Mouse (Mus musculus) liver, embryonic 11.5 days (tissue): ENCODE data around the gene Efna1. TPM values are rescaled to one million over a fixed set of nuclear protein-coding genes. Genes with fewer than 3 reads are reported as not detected.

ENCODE experiments used
- ATAC-seq: fragments of 200-750 bp; cut with Nextera tagmentation; replicated peaks from 2 replicates; pipeline ENCODE4 v1.8.0; 2017; ENCODE audit warnings: moderate number of reproducible peaks, mild to moderate bottlenecking, moderate TSS enrichment, moderate library complexity; ENCODE audit not compliant: low FRiP score
- DNase-seq: peaks from one replicate; pipeline ENCODE4 v3.0.0-alpha.2; 2017; ENCODE audit warnings: low spot score
- H3K27ac ChIP-seq: fragments of 300-500 bp; sonication (generic); 2 replicates; pipeline ENCODE4 v1.5.1; 2014; ENCODE audit warnings: mild to moderate bottlenecking, low read depth, low read length, control low read depth
- H3K27me3 ChIP-seq: fragments of 300-500 bp; sonication (generic); replicated peaks from 2 replicates; pipeline ENCODE4 v1.6.1; 2014; ENCODE audit warnings: low read length, mixed read lengths; ENCODE audit not compliant: control insufficient read depth, insufficient read depth
- H3K36me3 ChIP-seq: fragments of 300-500 bp; sonication (generic); 2 replicates; pipeline ENCODE4 v1.6.1; 2014; ENCODE audit warnings: mild to moderate bottlenecking, low read length, moderate library complexity, mixed read lengths; ENCODE audit not compliant: control insufficient read depth, insufficient read depth
- H3K4me1 ChIP-seq: fragments of 300-500 bp; sonication (generic); replicated peaks from 2 replicates; pipeline ENCODE4 v1.6.1; 2014; ENCODE audit warnings: low read length, mixed read lengths; ENCODE audit not compliant: control insufficient read depth, insufficient read depth
- H3K4me2 ChIP-seq: fragments of 300-500 bp; sonication (generic); 2 replicates; pipeline ENCODE4 v1.6.1; 2014; ENCODE audit warnings: mild to moderate bottlenecking, control low read depth, moderate library complexity
- H3K4me3 ChIP-seq: fragments of 300-500 bp; sonication (generic); 2 replicates; pipeline ENCODE4 v1.5.1; 2014; ENCODE audit warnings: low read depth, low read length, control low read depth
- H3K9ac ChIP-seq: fragments of 300-500 bp; sonication (generic); 2 replicates; pipeline ENCODE4 v1.6.1; 2014; ENCODE audit warnings: low read depth, low read length, control low read depth
- H3K9me3 ChIP-seq: fragments of 300-500 bp; sonication (generic); 2 replicates; pipeline ENCODE4 v1.6.1; 2016; ENCODE audit warnings: low read length, inconsistent platforms, mixed read lengths; ENCODE audit not compliant: control insufficient read depth
- WGBS: fragments of 180-500 bp; shearing (Covaris S2); extraction: QIAGEN DNeasy Blood & Tissue Kit; methylation state at CpG from one replicate; pipeline ENCODE4 v1.1.7; 2014; 5-methylcytosine and 5-hydroxymethylcytosine counted together
- polyA plus RNA-seq: library from polyadenylated mRNA; unstranded; fragments of >200 nt; fragmentation: Nextera tagmentation; extraction: Ambion mirVana; gene quantifications from 2 replicates; pipeline ENCODE4 v1.2.1, GENCODE M21; 2014

The Efna1 gene
- polyA plus RNA-seq, 1 experiment from 2014 or later: 11.8 TPM

GRCm38 (mm10) chr3:89242331-89242895, 38.5 kb downstream of the Efna1 start:
- Histone ChIP-seq H3K9ac (no peak overlapping the region), H3K4me3 (no peak overlapping the region), H3K27ac (no peak overlapping the region), H3K9me3 (no peaks in the 10 kb centered on the region), H3K27me3 (peaks cover 24% of the 10 kb centered on the region), H3K36me3 (no peaks in the 10 kb centered on the region), H3K4me2 (no peak overlapping the region), H3K4me1 (peaks cover 29% of the 10 kb centered on the region)
- ATAC-seq (no peak), DNase-seq (no peak)
- 67% methylated on average over 9 of the region's 9 CpGs for WGBS

- no peak overlapping the region for H3K4me3 ChIP-seq
- no peak for DNase-seq
- H3K27ac ChIP-seq: no peak overlapping the region
- H3K36me3 ChIP-seq: no peaks in the 10 kb centered on the region
- H3K4me2 ChIP-seq: no peak overlapping the region
- H3K4me1 ChIP-seq: peaks cover 3% of the 10 kb centered on the region; the same call in 1 of the 2 replicates
- peaks cover 6% of the 10 kb centered on the region for H3K27me3 ChIP-seq
- no peaks in the 10 kb centered on the region for H3K9me3 ChIP-seq
- no peak for ATAC-seq
- no peak overlapping the region for H3K9ac ChIP-seq
- WGBS: 57% methylated on average over 12 of the region's 12 CpGs
These were observed 42.4 kb downstream of the Efna1 start for GRCm38 (mm10) chr3:89238494-89238893.

GRCm38 (mm10) chr3:89237682-89238081, 43.3 kb downstream of the Efna1 start:
- no peaks in the 10 kb centered on the region for H3K36me3 ChIP-seq
- H3K27ac ChIP-seq: no peak overlapping the region
- ATAC-seq: no peak
- no peak overlapping the region for H3K9ac ChIP-seq
- H3K4me1 ChIP-seq: no peaks in the 10 kb centered on the region; the same call in 1 of the 2 replicates
- no peak overlapping the region for H3K4me2 ChIP-seq
- peaks cover 4% of the 10 kb centered on the region for H3K27me3 ChIP-seq
- DNase-seq: no peak
- WGBS: 87% methylated on average over 21 of the region's 21 CpGs
- no peak overlapping the region for H3K4me3 ChIP-seq
- H3K9me3 ChIP-seq: no peaks in the 10 kb centered on the region

DNA sequence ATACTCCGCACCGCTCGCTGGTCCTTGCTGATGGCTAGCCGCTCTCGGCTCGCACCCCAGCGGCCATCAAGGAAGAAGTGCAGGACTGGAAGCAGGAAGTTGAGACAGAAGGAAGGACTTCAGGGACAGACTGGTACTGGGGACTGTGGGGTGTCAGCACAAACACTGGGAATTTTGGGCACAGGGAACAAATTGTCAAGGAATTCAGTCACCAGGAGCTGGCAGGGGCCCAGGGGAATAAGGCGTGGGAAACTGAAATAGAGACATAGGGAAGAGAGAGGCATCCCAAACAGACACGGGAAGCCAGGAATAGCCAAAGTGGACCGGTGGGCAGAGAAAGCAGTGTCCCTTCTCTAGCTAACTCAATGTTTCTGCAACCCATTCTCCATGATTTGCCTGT, 44.4 kb downstream of the Efna1 start:
- Histone ChIP-seq H3K4me2 (no peak overlapping the region), H3K4me3 (no peak overlapping the region), H3K9me3 (no peaks in the 10 kb centered on the region), H3K36me3 (no peaks in the 10 kb centered on the region), H3K27me3 (peaks cover 8% of the 10 kb centered on the region), H3K27ac (no peak overlapping the region), H3K9ac (no peak overlapping the region), H3K4me1 (no peaks in the 10 kb centered on the region; the same call in 1 of the 2 replicates)
- no peak for ATAC-seq
- DNase-seq: no peak
- 83% methylated on average over 10 of the region's 10 CpGs for WGBS

GRCm38 (mm10) chr3:89233562-89234110, 47.3 kb downstream of the Efna1 start:
- H3K4me1 ChIP-seq: peaks cover 4% of the 10 kb centered on the region
- ATAC-seq (no peak), DNase-seq (no peak)
- H3K36me3 ChIP-seq: no peaks in the 10 kb centered on the region
- H3K27me3 ChIP-seq: peaks cover 18% of the 10 kb centered on the region
- H3K4me3 ChIP-seq: no peak overlapping the region
- H3K9ac ChIP-seq: no peak overlapping the region
- WGBS: 69% methylated on average over 14 of the region's 14 CpGs
- H3K4me2 ChIP-seq: no peak overlapping the region
- no peak overlapping the region for H3K27ac ChIP-seq
- H3K9me3 ChIP-seq: no peaks in the 10 kb centered on the region

- Histone ChIP-seq H3K27me3 (peaks cover 21% of the 10 kb centered on the region), H3K9ac (no peak overlapping the region), H3K9me3 (no peaks in the 10 kb centered on the region), H3K36me3 (no peaks in the 10 kb centered on the region), H3K4me2 (no peak overlapping the region), H3K4me1 (peaks cover 10% of the 10 kb centered on the region), H3K4me3 (no peak overlapping the region), H3K27ac (no peak overlapping the region)
- WGBS: 73% methylated on average over 6 of the region's 6 CpGs
- DNase-seq: no peak
- ATAC-seq: no peak
These were observed 48.3 kb downstream of the Efna1 start for GRCm38 (mm10) chr3:89232614-89233013.

DNA sequence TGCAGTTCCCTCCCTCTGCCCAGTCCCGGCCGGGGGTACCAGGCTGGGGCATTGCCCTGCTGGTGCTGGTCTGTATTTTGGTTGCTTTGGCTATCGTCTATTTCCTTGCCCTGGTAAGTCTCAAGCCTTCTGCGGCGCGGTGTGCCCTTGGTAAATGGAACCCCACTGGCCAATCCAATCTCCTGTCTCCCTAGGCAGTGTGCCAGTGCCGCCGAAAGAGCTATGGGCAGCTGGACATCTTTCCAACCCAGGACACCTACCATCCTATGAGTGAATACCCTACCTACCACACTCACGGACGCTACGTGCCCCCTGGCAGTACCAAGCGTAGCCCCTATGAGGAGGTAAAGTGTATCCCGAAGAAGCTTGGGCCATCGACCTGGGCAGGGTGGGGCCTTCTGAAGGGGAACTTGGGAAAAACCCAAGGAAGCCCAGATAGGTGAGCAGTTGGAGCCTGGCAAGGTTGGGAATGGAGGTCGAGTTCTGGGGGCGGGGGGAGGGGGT, 49.1 kb downstream of the Efna1 start:
- H3K27ac ChIP-seq: no peak overlapping the region
- peaks cover 18% of the 10 kb centered on the region for H3K4me1 ChIP-seq
- H3K27me3 ChIP-seq: peaks cover 28% of the 10 kb centered on the region
- H3K4me2 ChIP-seq: no peak overlapping the region
- 70% methylated on average over 16 of the region's 16 CpGs for WGBS
- DNase-seq (no peak), ATAC-seq (no peak)
- no peaks in the 10 kb centered on the region for H3K36me3 ChIP-seq
- no peaks in the 10 kb centered on the region for H3K9me3 ChIP-seq
- H3K4me3 ChIP-seq: no peak overlapping the region
- no peak overlapping the region for H3K9ac ChIP-seq

GRCm38 (mm10) chr3:89231345-89231744, 49.6 kb downstream of the Efna1 start:
- 31% methylated on average over 7 of the region's 7 CpGs for WGBS
- ATAC-seq (no peak), DNase-seq (no peak)
- Histone ChIP-seq H3K27ac (no peak overlapping the region), H3K4me2 (no peak overlapping the region), H3K36me3 (no peaks in the 10 kb centered on the region), H3K9ac (no peak overlapping the region), H3K9me3 (no peaks in the 10 kb centered on the region), H3K4me3 (no peak overlapping the region), H3K4me1 (peaks cover 21% of the 10 kb centered on the region), H3K27me3 (peaks cover 32% of the 10 kb centered on the region)

DNA sequence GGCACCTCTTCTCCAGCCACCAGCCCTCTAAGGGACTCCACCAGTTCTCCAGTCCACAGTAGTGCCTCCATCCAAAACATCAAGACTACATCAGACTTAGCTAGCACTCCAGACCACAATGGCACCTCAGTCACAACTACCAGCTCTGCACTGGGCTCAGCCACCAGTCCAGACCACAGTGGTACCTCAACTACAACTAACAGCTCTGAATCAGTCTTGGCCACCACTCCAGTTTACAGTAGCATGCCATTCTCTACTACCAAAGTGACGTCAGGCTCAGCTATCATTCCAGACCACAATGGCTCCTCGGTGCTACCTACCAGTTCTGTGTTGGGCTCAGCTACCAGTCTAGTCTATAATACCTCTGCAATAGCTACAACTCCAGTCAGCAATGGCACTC, 50.4 kb downstream of the Efna1 start:
- H3K27me3 ChIP-seq: peaks cover 36% of the 10 kb centered on the region

More for the DNA sequence above, 50.4 kb downstream of the Efna1 start:
- ATAC-seq: no peak
- no peak overlapping the region for H3K9ac ChIP-seq
- 61% methylated on average over 2 of the region's 2 CpGs for WGBS
- no peaks in the 10 kb centered on the region for H3K9me3 ChIP-seq
- no peak overlapping the region for H3K4me2 ChIP-seq
- peaks cover 27% of the 10 kb centered on the region for H3K4me1 ChIP-seq
- H3K4me3 ChIP-seq: no peak overlapping the region
- DNase-seq: no peak
- no peaks in the 10 kb centered on the region for H3K36me3 ChIP-seq
- no peak overlapping the region for H3K27ac ChIP-seq
